8 mouse cellular contexts compared by ENCODE assay signal in the genomic region with DNA sequence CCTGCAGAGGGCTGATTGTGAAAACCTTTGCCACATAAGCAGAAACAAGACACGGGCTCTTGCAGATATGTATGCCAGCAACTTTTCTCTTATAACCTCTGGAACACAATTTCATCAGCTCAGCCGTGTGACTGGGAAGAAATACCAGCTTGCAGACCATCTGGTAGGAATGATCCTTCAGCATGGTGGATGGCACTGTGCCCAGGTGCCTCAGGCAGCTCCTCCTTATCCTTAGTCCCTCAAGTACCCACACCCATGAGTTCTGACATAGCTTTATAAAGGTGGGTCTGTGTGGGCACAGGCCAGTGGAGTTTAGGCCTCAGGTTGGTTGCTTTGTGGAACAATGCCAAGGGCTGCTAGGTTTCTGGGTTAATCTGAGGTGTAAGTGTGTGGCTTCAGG. TPM values are rescaled to one million over a fixed set of nuclear protein-coding genes. Genes with fewer than 3 reads are reported as not detected.
DNase-seq lines count a peak whose midpoint lies in the region; ATAC-seq lines count a peak whose summit lies in the region.

No protein-coding gene starts in this region.

- no peak overlapping the region for H3K27ac ChIP-seq in forebrain, embryonic 15.5 days (replicated peaks)
- H3K27ac ChIP-seq in forebrain, embryonic 12.5 days = no peak overlapping the region

- no peak overlapping the region for H3K4me2 ChIP-seq in forebrain, embryonic 15.5 days (replicated peaks)
- no peak overlapping the region for H3K4me2 ChIP-seq in forebrain, embryonic 12.5 days

- no peak overlapping the region for H3K9ac ChIP-seq in forebrain, embryonic 15.5 days (replicated peaks)
- no peak overlapping the region for H3K9ac ChIP-seq in forebrain, embryonic 12.5 days

- 38% methylated on average over 2 of the region's 2 CpGs for WGBS in forebrain, embryonic 15.5 days
- WGBS in forebrain, embryonic 12.5 days = 76% methylated on average over 2 of the region's 2 CpGs

- no peak overlapping the region for H3K4me3 ChIP-seq in forebrain, embryonic 15.5 days
- H3K4me3 ChIP-seq in forebrain, embryonic 12.5 days (replicated peaks) = no peak overlapping the region

- no peaks in the 10 kb centered on the region for H3K9me3 ChIP-seq in forebrain, embryonic 15.5 days
- no peaks in the 10 kb centered on the region for H3K9me3 ChIP-seq in forebrain, embryonic 12.5 days

- H3K4me1 ChIP-seq in forebrain, embryonic 15.5 days = peaks cover 10% of the 10 kb centered on the region
- H3K4me1 ChIP-seq in forebrain, embryonic 12.5 days = no peaks in the 10 kb centered on the region

- H3K27me3 ChIP-seq in forebrain, embryonic 15.5 days = no peaks in the 10 kb centered on the region
- no peaks in the 10 kb centered on the region for H3K27me3 ChIP-seq in forebrain, embryonic 12.5 days

- ATAC-seq in forebrain, embryonic 15.5 days (replicated peaks) = peak; percentile 86
- no peak for ATAC-seq in forebrain, embryonic 12.5 days (ENCODE audit: low FRiP score)

- H3K36me3 ChIP-seq in forebrain, embryonic 15.5 days = no peaks in the 10 kb centered on the region
- H3K36me3 ChIP-seq in forebrain, embryonic 12.5 days (replicated peaks) = peaks cover 4% of the 10 kb centered on the region; the same call in 1 of the 2 replicates

- DNase-seq in retina, postnatal 1 day = peak; percentile 37
- no peak for DNase-seq in retina, embryonic 14.5 days (ENCODE audit: low spot score)
- DNase-seq in layer of hippocampus, postnatal 14 days (ENCODE audit: low spot score in 2 of 2) = peak; percentile 29 to 37
- DNase-seq in right cerebral cortex, postnatal 25 days = peak; percentile 62
- DNase-seq in ovary, postnatal 14 days (ENCODE audit: low spot score) = no peak
- DNase-seq in spleen, adult 12 weeks (ENCODE audit: low spot score) = no peak

RNA-seq across cellular contexts. Expression of a gene that starts 24.5 kb away (rescaled TPM):
- polyA plus RNA-seq in forebrain, embryonic 15.5 days (2015; fragmentation: Nextera tagmentation; extraction: Ambion mirVana) = 31.0 and 32.5 TPM in 2 replicates
- polyA plus RNA-seq in forebrain, embryonic 12.5 days (2016; fragmentation: Nextera tagmentation; extraction: Ambion mirVana) = 36.9 and 37.0 TPM in 2 replicates
- 10 to 100 TPM; 47.1 to 50.5 TPM for total RNA-seq in layer of hippocampus, postnatal 14 days (2021)

Comparison
In these comparisons a context has a peak if more than half of its experiments do, and no peak if none do; other contexts are left out.
1. DNase-seq: peak in retina, postnatal 1 day (single experiment), layer of hippocampus, postnatal 14 days (2 of 2) and right cerebral cortex, postnatal 25 days (single experiment); none in retina, embryonic 14.5 days (single experiment), ovary, postnatal 14 days (single experiment) and spleen, adult 12 weeks (single experiment).